Mouse (Mus musculus) kidney, adult 8-10 months (tissue): ENCODE data around the gene Syvn1.

ENCODE experiments used
- DNase-seq, 2 experiments: peaks; one replicate each; pipeline ENCODE4 v3.0.0; 2022

Syvn1 gene

GRCm38 (mm10) chr19:6046294-6047153 lies at the start of gene Syvn1:
Gene Syvn1 (plus strand): TSS chr19:6046576.
- DNase-seq = peak; percentile 93 to 96

DNA sequence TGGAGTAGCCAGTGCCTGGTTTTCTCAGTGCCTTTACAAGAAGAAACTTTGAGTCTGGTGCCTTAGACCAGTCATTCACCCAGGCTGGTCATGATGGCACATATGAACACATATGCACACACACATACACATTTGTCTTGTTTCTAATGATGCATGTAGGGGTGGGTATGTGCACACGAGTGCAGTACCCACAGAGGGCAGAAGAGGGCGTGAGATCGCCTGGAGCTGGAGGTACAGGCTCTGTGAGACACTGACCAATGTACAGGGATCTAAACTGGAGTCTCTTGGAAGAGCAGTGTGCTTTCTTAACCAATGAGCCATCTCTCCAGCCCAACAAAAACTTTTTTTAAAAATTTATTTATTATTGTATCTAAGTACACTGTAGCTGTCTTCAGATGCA lies 48.2 kb upstream of the Syvn1 start:
- DNase-seq = no peak

GRCm38 (mm10) chr19:5999969-6000368 lies 46.4 kb upstream of the Syvn1 start:
- DNase-seq = no peak

DNA sequence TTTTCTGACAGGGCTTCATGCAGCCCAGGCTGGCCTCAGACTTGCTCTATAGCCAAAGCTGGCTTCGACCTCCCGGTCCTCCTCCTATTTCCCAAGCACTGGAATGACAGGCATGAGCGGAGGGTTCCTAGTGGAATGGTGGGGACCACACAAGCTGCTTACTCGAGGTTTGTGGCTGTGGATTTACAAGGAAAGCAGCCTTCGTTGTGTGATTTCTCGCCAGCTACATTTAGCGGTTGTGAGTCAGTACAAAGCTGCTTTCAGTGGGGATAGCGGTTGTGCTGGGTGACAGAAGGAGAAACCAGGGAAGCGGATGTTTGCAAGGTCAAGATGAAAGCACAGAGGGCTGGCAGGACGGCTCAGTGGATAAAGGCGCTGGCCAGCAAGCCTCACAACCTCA lies 40.8 kb upstream of the Syvn1 start:
- DNase-seq = no peak

- DNase-seq = no peak
Measured at GRCm38 (mm10) chr19:6007013-6007412, 39.4 kb upstream of the Syvn1 start.

- no peak for DNase-seq
Measured at GRCm38 (mm10) chr19:6009137-6009536, 37.2 kb upstream of the Syvn1 start.

DNA sequence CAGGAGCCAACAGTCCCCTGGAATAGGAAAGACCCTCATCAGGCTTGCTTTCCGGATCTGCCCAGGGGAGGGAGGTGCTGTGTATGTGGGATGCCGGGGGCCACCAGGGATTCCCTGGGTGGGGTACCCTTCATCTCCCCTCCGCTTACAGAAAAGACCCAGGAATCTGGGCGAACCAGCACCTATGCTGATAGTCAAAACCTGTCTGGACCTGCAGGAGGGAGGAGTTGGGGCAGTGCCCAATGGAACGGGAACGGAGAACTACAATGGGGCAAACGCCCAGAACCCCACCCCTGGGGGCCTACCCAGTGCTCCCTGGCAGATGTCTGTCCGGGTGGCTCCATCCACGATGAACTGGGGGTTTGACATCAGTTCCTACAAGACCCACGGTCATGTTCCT lies 32.7 kb upstream of the Syvn1 start:
- DNase-seq = no peak

- peak in 1 of 2 experiments; percentile 25 for DNase-seq
Measured at GRCm38 (mm10) chr19:6014991-6015510, 31.3 kb upstream of the Syvn1 start.

GRCm38 (mm10) chr19:6015511-6016315 lies 30.7 kb upstream of the Syvn1 start, which contains the start of gene Capn1:
Gene Capn1 (minus strand): TSS chr19:6015897.
- peak; percentile 47 to 58 for DNase-seq

DNA sequence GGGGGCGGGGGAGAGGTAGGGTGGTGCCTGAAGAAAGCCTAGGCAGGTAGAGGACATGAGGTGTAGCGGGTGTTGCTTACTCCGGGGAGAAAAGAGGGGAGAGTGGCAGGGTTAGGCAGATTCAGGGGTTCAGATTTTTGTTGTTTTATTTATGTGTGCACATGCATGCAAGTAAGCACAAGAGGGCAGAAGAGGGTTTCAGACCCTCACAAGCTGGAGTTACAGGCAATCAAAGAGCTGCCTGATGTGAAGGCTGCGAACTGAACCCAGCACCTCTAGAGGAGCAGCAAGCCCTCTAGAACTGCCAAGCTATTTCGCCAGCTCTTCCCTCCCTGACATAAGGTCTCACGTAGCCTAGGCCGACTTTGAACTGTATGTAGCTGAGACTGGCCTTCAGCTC lies 29.8 kb upstream of the Syvn1 start:
- no peak for DNase-seq

DNA sequence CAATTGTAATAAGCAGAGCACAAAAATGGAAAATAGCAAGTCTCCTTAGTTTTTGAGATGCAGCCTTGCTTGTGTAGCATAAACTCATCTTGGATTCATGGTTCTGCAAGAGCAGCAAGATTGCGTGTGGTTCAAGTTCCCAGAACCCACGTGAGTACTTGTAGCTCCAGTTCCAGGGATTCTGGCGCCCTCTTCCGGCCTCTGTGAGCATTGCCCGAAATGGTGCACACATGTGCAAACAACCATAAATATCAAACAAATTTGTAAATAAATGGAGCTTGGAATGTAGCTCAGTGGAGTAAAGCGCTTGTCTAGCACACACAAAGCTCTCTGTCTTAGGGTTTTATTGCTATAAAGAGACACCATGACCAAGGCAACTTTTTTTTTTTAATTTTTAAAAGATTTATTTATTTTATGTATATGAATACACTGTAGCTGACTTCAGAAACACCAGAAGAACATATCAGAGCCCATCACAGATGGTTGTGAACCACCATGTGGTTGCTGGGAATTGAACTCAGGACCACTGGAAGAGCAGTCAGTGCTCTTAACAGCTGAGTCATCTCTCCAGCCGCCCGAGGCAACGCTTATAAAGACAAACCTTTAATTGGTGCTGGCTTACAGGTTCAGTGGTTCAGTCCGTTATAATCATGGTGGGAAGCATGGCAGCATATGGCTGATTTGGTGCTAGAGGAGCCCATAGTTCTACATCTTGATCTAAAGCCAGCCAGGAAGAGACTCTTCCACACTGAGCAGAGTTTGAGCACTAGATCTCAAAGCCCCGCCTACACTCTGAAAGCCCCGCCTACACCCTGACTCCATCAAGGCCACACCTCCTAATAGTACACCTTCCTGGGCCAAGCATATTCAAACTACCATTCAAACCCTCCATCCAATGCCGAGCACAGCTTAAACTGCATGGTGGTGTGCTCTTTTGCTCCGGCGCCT lies 28.0 kb upstream of the Syvn1 start:
- peak; percentile 82 to 93 for DNase-seq

DNA sequence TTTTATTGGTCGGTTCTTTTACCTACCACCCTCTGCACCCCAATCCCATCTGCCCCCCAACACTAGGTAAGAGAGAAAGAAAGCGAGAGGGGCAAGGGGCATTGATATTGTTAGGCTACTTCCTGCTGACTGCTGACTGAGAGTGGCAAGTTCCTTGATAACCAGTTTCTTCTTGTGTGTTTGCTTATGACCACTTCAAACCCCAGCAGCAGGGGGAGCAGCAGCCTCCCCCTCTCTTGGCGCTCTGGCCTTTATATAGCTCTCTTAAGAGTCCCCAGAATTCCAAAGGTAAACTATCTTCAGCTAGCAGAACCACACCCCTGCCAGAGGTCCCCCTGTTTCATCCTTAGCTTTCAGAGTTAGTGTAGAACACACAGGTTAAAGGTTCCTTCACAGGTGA lies 26.1 kb upstream of the Syvn1 start:
- no peak for DNase-seq

- DNase-seq = no peak
Measured at GRCm38 (mm10) chr19:6023059-6023458, 23.3 kb upstream of the Syvn1 start.

DNA sequence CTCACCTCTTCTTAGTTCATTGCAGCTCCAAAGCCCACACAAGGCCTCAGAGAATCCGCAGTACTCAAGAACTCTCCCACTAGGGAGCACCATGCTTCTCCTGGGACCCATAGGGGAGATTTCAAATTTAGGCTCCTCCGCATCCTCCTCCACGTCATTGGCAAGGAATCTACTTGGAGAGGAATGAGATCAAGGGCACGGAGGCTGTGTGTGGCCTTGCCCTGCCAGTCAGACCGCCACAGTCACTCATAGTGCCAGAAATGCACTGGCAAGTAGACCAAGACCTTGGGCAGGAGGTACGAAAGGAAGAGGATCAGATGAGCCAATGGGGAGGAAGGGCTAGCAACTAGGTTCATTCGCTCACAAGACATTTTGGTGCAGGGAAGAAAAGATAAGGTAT lies 22.4 kb upstream of the Syvn1 start:
- no peak for DNase-seq

GRCm38 (mm10) chr19:6028991-6029390 lies 17.4 kb upstream of the Syvn1 start:
- DNase-seq = no peak

- DNase-seq = no peak
Measured at GRCm38 (mm10) chr19:6029426-6029825, 16.9 kb upstream of the Syvn1 start.

DNA sequence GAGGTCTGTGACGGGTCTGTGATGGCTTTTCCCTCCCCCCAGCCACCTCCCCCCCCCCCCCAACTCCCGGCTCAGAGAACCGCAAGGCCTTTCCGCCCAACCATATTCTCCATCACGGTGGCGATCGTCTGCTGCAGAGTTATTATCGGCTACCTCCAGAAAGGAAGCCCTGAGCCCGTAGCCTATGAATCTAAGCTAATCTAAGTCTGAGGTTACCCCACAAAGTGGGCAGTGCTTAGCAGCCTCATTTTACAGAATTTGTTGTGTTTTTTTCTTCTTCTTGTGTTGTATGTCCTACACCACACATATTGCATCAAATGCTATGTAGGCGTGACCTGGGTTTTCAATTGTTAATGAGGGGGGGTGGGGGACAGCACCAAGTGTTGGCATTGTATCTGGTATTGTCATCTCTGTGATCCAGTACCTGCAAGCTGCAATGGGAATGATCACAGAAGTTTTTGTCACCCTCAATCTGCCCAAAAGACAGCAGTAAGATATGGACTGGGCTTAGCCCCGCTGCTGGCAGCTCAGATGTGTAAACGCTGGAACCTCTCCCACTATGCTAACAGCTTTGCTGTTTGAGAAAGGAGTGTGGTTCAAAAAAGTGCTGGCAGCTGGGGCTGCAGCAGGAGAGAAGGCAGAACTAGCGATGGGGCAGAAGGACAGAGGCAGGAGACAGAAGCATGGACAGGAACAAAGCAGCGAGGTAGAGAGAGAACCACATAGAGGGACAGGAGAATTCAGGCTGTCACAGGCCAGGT lies 15.7 kb upstream of the Syvn1 start:
- no peak for DNase-seq

GRCm38 (mm10) chr19:6035966-6036585 lies 10.3 kb upstream of the Syvn1 start:
- no peak for DNase-seq

DNA sequence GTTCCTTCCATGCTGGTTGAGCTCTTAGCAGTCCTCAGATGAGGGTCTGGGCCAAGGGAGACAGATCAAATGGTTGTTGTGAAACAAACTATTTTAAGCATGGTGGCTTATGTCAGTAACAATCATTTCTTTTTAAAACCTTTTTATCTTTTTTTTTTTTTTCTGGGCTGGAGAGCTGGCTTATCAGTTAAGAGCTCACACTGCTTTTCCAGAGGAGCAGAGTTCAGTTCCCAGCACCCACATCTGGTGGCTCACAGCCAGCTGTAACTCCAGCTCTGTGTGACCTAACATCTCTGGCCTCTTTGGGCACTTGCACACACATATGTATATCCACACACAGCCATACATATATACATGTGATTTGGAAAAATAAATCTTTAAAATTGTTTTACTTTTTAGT lies 8.7 kb upstream of the Syvn1 start:
- DNase-seq = no peak

GRCm38 (mm10) chr19:6038326-6038725 lies 8.1 kb upstream of the Syvn1 start:
- no peak for DNase-seq

- DNase-seq = no peak
Measured at GRCm38 (mm10) chr19:6040002-6040401, 6.4 kb upstream of the Syvn1 start.
